Mouse (Mus musculus) WW6 (cell line): ENCODE data around the gene Nans.

Experiments used
- DNase-seq: peaks from one replicate; pipeline ENCODE4 v3.0.0-alpha.2; 2013; ENCODE audit warnings: low read depth, low spot score

The Nans gene

DNA sequence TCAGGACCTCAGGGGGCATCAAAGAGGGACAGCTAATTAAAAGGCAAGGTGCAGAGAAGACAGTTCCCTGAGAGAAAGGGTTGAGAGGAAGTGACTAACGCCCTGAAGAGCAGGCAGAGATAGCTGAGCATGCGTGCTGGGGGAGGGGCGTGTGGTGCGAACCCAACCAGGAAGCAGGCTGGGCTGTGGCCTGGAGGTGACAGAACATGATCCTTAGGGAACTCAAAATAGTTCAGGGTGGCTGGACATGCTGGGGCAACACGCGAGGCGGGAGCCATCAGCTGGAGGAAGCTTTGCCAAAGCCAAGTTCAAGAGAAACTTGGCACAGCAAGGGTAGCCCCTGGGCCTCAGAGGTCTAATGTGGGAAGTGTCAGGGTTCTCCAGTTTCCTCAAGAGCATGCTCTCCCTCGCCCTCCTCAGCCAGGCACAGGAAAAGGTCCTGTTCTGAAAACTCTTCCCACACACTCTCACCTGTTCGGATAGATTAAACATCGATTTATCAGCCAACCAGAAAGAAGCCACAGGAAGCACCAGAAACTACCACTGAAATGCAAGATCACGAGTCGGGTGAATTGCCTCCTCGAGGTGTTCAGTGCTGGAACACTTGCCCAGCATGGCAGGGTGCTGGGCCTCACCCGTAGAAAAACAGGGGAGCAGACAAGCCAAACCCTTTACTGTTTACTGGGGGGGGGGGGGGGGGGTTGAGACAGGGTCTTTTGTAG lies 3.2 kb upstream of the Nans start:
- DNase-seq = no peak

GRCm38 (mm10) chr4:46487348-46487747 lies 1.7 kb upstream of the Nans start:
- no peak for DNase-seq

DNA sequence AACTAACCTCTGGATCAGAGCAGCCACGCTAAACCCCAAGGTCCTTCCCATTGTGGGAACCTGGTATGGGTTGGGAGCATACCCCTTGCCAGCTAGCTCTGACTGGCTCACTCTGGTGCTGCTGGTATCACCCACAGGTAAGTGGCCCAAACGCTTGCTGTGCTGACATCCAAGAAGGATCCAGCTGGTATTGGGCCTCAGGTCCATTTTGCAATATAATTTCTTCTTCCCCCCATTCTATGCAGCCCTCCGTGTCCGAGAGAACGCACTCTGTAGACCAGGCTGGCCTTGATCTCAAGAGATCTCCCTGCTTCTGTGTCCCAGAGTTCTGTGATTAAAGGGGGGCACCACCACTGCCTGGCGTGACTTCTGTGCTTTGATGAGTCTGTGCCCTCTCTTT lies 4.0 kb downstream of the Nans start:
- DNase-seq = no peak

DNA sequence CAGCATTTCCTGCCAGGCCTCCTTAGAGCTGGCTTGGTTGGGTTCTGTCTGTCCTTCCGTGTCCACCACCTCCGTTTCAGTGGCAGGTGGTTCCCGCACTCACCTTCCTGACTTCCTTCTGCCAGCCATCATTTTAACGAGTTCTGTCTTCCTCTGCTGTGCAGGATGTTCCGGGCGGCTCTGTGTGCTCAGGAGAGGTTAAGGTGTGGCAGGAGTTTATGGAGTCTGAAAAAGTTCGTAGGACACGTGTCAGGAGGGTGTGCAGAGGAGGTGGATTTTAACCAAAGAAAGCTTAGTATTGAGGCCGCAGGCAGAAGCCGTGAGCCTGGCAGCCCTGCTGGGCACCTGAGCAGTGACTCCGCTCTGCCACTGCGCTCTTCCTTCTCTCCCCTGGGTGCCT lies 6.5 kb downstream of the Nans start:
- no peak for DNase-seq

DNA sequence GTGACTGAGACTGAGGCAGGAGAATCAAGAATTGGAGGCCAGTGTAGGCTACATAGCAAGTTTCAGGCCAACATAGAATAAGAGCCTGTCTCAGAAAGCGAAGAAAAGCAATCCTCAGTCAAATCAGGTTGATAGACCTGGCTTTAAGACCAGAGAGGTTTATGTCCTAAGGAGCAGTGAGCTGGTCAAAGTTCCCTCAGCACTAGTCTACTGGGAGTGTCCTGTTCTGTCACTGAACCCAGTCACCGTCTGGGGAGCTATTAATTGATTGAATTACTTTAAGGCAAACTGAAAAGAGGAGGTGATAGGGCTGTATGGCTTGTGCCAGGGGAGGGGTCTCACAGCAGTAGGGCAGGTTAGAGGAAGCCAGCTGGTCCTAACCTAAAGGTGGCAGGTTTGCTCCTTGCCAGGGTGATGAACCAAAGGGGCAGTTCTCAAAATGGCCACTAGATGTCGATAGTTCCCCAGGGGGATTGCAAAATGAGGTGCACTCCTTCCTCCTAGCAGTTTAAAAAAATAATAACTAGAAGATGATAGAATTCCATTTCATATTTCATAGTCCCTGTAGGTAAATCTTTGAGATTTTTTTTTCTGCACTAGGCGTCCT lies 8.3 kb downstream of the Nans start:
- DNase-seq = no peak

DNA sequence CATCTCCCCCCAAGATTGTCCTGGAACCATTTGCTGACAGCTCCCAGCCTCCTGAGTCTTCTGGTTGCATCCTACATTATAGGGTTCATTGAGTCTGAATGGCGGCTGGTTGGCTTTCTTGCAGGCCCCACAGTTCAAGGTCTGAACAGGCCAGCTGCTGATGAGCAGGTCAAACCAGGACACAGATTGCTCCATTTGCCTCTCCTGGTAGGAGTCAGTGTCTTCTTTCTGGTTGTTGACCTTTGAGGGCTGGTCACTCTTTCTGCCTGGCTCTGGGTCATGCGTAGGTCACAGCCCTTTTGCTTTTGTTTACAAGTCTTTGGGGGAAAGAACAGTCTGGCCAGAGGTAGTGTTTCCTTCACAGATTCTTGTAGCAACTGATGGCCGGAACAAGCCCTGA lies 9.5 kb downstream of the Nans start:
- no peak for DNase-seq

DNA sequence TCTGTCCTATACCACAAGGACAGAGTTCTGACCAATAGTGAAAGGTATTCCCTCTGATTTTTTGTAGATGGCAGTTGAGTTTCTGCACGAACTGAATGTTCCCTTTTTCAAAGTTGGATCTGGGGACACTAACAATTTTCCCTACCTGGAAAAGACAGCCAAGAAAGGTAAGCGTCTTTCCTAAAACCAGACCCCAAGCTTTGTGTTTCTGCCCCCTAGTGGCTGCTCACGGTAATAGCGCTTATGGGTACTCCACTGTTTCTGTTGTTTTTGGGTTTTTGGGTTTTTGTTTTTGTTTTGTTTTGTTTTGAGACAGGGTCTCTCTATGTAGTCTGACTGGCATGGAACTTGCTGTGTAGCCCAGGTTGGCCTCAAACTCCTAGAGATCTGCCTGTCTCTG lies 9.9 kb downstream of the Nans start:
- no peak for DNase-seq

DNA sequence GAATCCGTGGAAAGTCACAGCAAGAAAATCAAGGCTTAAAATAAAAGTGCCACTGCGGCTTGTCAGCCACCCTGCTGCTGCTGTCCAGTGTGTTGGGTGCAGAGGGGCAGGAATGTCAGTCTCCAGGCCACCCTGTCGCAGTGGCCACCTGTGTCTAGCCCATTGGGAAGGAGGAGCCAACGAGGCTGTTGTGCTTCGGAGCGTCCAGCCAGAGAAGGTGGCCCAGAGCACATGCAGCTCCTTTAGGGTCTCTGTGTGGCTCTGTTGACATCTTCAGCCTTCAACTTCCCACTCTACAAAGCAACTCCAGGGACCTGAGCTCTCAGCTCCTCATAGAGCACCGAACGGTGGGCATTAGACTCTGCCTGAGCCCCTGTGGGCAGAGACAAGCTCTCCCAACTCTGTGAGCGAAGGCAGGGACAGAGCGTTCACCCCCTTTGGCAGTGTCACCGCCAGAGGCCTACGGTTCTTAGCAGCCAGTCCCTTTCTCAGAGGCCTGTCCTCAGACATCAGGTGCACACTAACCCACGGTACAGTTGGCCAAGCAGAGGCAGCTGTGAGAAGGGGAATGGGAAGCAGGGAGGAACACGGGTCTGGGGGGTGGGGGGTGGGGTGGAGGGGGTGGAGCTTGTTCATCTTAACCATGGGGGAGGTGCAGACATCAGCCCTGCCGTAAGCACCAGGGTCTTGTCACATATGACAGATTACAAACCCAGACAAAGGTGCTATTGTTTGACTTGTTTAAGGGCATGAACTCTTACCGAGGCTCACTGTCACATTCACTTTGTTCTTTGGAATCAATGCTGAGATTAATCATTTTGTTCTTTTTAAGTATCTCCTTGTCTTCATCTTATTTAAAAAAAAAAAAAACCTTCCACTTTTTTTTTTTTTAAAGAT lies 13.8 kb downstream of the Nans start:
- no peak for DNase-seq

DNA sequence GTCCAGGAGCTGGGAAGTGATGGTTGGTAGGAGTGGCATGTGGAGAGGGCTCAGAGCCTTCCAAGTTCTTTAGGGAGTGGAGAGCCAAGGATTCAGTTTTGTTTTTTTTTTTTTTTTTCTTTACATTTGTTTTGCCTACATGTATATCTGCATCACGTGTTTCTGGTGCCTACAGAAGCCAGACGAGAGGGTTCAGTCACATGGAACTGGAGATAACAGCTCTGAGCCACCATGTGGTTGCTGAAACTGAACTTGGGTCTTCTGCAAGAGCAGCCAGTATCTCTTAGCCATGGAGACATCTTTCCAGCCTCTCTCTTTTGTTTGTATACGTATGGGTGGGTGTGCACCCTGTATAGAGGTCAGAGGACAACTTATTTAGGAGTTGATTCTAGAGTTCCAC lies 14.8 kb downstream of the Nans start:
- no peak for DNase-seq

DNA sequence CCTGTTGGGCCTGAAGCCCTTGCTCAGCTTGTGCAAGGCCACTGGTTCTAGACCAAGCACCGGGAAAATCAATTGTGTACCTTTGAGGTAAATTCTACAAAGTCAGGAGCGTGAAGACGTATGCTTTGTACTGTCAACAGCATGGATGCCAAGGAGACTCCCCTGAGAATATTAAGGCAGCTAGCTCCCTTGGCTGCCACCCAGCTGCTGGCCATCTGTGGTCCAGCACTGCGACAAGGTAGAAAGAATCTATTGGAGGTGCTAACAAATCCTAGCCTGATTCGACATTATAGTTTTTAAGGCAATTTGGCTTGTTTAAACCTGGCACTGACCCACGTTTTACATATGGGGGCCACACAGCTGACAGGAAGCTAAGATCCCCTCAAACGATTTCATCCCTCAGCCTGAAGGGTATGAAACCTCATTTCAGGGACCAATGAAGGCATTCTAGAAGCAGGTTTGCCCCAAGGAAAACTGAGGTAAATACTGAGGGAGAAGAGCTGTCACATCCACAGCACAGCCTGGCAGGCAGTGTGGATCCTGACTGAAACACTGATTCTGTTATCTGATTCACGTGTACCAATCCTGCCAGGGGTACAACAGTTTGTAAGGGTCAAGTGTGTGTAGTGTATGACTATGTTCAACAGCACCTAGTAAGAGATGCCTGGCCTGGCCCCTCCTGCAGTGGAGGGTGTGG lies 16.5 kb downstream of the Nans start:
- DNase-seq = no peak

- DNase-seq = peak; percentile 56
Measured at GRCm38 (mm10) chr4:46506801-46507610, 18.0 kb downstream of the Nans start.

- DNase-seq = no peak
Measured at GRCm38 (mm10) chr4:46507736-46508460, 18.9 kb downstream of the Nans start.

DNA sequence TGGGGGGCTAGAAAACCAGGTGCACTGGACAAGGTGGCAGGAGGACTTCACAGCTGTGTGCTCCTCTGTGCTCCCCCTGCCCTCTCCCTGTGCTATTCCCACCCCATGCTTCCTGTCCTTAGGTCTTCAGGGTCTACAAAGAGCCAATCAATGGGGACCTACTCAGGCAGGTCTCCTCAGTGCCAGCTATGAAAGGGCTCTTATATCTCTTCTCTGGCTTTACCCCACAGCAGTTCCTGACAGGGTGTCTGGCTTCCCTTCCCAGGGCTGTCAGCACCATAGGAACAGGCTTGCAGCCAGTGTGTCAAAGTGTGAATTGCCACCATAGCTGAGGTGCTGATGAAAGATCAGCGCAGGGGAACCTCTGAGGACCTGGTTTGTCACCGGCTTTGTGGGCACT lies 31.4 kb downstream of the Nans start:
- DNase-seq = no peak

GRCm38 (mm10) chr4:46521457-46521856 lies 32.4 kb downstream of the Nans start:
- DNase-seq = no peak

- DNase-seq = no peak
Measured at GRCm38 (mm10) chr4:46523324-46523723, 34.3 kb downstream of the Nans start.

GRCm38 (mm10) chr4:46526226-46526625 lies 37.2 kb downstream of the Nans start:
- no peak for DNase-seq

DNA sequence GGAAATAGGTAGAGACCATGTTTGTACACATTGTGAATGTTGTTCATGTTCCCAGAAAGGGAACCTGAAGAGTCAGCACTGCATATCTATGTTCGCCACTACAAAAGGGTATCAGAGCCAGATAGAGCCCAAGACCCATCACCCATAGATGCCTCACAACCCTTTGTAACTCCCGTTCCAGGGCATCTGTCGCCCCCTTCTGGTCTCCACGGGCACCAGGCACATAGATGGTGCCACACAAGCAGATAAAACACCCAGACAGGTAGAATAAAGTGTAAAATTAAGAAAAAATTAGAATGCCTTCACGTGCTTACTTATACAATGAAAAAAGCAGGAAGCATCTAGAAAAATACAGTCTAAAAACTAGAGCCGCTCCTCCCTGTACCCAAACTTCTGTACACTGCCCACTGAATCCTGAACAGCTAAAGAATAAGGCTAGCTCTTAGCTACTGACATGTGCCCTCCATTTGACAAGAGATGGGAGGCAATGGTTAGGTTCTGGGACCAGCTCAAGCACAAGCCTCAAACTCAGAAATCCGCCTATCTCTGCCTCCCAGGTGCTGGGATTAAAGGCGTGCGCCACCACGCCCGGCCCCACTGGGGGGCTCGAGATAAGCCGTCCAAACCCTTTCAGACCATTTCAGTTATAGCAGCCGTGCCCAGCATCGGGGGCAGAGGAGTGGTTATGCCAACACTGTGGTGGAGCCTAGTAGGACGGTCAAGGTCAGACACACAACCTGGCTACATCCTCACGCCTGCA lies 37.9 kb downstream of the Nans start:
- no peak for DNase-seq

- no peak for DNase-seq
Measured at GRCm38 (mm10) chr4:46527558-46527926, 38.5 kb downstream of the Nans start.

DNA sequence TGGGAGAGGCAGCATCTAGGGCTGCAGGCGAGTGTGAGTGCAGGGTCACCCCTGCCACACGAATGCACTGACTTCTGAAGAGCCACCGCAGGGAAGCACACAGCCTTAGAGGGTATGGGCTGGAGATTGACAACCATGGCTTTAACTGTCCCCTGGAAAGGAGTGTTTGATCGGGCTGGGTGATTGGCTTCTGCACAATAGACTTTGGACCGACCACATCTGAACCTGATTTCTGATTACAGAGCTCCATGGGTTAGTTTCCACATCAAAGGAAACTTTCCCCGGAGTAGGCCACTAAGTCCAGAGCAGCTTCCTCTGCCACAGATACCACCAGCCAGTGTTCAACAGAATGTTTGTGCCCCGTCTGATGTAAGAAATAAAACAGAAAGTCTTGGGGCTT lies 40.7 kb downstream of the Nans start:
- no peak for DNase-seq

DNA sequence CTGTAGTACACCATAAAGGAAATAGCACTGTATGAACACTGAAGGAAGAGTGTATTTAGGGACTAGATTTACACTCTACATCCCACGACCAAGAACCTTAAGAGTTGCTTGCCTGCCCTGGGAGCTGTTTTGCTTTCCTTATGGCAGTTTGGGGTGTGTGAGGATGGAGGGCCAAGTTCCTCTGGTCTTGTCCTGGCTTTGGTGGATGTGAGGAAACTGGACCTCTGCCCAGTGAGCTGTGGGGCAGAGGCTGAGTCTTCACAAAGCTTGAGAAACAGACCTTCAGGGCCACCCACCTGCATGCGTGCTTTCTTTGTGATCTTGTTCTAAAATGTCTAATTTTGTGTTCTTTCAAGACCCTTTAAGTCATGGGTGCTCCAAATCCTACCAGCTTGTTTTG lies 43.5 kb downstream of the Nans start:
- DNase-seq = no peak
